Mouse (Mus musculus): ENCODE results near the gene Idh2.
"Not testable (repeated sequence)": the region's sequence is repeated elsewhere in the genome, so short reads cannot be mapped to it uniquely, and the experiment has no call there.

Gene Idh2

DNA sequence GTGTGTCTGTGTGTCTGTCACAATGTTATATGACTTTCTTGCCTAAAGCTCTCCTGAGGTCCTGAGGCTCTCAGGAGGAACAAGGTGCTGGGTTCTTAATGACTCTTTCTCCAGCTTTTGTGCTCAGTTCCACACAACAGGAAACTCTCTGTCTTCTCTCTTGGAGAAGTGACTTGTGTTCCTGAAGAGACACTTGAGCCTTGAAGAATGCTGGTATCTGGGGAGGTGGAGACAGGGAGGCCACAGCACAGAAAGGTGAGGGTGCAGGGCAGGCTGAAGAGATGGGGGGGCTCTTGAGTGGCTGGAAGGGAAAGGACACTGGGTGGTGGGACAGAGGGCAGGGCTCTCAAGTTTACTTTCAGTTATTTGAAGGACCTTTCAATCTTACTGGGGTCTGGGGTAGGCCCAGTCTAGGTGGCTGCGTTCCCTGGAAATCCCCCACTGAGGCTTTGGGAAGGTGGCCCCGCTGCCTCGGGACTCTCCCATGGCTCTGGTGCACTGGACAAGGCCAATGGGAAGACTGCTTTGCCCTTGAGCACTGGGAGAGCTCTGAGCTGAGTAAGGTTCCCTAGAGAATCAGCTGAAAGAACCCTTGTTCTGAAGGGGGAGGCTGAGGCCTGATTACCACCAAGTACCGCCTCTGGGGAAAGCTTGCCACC lies 56.7 kb downstream of the Idh2 start:
- DNase-seq: no peak

DNA sequence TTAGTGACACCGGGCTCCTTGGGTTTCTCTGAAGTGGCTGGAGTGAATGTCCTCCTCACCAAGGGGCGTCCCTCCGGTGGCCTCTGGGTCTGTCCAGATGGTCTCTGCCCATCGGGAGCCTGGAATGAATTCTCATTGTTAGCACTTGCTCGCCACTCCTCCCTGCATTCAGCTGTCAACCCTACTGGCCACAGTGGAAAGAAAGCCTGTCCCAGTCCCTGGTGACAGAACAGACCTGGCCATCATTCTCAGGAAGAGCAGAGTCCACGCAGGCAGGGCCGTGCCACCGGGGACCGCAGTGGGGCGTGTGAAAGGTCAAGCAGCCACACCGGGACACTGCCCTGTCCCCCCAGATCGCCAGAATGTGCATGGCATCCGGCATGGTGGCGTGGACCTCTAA lies 57.4 kb downstream of the Idh2 start:
- no peak for DNase-seq

DNA sequence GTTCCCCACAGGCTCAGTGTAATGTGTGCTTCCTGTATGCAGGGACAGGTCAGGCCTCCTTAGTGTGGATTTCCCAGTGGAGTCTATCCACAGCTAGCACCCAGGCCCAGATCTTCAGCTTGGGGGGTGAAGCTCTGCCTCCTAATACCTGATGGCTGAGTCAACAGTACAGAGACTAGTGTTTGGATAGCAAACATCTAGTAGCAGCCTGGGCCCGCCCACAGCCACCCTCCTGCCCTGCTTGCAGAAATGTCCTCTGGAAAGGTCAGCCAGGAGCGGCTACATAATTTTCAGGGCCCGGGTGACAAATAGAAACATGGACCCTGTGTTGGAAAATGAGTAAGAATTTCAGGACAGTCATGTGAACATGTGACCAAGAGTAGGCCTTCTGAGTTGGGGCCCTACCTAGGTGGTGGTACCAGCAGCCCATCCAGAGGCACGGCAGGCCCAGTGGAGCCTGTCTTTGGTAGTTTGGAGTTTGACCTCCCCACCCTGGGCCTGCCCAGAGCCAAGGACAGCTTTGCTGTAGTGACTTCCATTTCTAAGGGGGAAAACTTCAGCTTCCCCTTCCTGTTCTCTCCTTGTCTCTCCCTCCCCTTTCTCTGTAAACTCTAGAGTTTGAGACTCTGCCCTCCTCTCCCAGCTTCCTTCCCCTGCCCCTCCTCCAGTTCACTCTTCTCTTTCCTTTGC lies 58.0 kb downstream of the Idh2 start:
- peak; percentile 83 for DNase-seq

DNA sequence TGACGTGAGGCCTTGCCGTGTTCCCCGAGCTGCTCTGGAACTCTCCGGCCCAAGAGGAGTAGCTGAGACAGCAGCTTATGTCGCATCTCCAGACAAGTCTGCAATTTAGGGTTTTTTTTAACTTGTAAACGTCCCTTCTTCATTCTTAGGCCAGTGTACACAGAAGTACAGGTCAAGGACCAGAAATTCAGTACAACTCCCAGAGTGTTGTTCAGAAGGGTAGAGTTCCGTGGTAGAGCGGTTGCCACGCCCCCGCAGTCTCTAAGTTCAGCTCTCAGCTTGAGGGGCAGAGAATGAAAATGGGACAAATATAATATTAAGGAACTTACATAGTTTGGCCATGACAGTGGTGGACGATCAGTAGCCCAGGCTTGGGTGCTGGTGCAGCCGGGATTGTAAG lies 59.4 kb downstream of the Idh2 start:
- DNase-seq: peak in 1 of 2 experiments; percentile 56

DNA sequence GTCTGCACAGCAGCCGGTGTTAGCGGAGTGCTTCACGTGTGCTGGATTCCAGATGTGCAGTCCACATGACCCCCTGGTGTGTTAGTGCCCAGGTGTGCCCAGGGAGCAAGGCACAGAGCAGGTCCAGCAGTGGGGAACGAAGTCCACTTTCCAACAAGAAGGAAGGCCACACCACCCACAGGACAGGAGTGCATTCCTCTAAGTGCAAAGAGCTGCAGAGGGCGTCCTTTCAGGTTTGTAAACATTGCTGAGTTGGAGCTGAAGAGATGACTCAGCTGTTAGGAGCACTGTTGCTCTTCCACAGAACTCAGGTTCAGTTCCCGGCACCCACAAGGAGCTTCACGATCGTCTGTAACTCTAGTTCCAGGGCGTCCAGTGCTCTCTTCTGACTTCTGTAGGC lies 62.0 kb downstream of the Idh2 start:
- peak; percentile 67 to 70 for DNase-seq

DNA sequence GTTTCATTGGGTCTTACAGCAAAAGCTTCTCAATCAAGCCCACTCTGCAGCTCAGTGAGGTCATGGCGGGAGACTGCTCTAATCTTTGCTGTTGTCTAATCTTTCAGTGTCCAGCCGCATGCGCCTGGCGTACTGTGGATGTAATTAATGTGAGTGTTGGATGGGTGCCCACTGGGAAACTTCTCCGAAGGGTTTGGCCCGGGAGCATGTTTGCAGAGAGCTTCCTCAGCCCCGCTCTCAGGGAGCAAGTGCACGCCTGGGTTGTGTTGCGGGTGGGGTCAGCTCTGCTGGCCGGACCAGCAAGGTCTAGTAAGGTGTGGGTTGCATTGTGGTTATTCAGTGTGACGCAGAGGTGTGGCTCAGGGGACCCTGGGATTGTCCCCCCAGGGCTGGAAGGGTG lies 62.9 kb downstream of the Idh2 start:
- DNase-seq: peak; percentile 66 to 67

DNA sequence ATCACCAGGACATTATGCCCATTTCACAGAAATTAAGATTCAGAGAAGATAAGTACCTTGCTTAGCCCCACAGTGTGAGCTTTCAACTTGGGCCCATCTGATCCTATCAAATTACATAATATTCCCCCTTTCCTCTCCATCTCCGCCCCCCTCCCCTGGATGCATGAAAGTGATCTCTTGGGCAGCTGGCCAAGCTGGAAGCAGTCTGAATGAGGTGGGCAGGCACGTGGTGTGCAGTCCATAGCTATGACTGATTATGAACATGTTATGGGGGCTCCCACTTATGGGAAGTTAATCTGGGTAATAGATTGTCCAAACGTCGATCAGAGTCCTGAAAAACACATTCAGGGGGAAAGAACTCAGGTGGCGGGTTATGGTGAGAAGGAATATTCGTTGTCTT lies 63.4 kb downstream of the Idh2 start:
- DNase-seq: no peak

DNA sequence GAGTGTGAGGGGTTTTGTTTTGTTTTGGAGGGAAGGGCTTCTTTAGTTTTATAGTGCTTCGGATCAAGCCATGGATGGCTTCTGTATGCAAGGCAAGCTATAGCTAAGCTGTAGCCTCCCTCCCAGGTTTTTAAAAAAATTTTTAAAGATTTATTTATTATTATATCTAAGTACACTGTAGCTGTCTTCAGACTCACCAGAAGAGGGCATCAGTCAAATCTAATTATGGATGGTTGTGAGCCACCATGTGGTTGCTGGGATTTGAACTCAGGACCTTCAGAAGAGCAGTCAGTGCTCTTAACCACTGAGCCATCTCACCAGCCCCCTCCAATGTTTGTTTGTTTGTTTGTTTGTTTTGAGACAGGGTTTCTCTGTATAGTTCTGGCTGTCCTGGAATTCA lies 64.8 kb downstream of the Idh2 start:
- not testable (repeated sequence) for DNase-seq

DNA sequence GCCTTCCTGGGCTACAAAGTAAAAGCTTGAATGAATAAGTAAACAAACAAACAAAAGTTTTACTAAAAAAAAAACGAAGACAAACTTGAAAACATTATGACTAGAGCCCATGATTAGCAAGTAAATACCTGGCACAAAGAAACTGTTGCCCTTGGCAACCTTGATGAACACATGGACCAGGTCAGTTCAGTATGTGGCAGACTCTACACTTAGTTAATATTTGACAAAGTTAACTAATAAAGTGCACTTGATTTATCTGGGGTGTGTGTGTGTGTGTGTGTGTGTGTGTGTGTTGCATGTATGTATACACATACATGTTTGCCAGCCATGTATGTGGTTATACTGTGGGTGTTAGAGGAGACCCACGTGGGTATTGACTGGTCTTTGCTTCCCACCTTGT lies 65.4 kb downstream of the Idh2 start:
- DNase-seq: peak in 1 of 2 experiments; percentile 66

DNA sequence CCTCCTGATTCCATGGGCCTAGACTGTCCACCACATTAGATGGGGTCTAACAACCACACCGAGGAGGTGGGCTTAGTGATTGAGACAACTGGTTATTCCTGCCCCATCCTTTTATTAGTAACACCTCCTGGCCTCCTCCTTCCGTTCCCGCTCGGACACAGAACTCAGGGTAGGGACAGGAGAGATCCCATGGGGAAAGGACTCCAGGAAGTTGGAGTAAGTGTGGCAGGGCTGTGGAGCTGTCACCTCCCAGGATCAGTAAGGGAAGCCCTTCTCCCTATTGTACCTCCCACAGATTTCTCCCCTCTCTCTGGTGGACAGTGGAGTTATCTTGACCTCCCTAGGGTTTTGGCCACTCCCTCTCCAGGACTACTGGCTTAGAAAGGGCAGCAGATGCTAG lies 68.2 kb downstream of the Idh2 start:
- DNase-seq: no peak
